ENCODE assay signal across 12 mouse cellular contexts in the genomic region with DNA sequence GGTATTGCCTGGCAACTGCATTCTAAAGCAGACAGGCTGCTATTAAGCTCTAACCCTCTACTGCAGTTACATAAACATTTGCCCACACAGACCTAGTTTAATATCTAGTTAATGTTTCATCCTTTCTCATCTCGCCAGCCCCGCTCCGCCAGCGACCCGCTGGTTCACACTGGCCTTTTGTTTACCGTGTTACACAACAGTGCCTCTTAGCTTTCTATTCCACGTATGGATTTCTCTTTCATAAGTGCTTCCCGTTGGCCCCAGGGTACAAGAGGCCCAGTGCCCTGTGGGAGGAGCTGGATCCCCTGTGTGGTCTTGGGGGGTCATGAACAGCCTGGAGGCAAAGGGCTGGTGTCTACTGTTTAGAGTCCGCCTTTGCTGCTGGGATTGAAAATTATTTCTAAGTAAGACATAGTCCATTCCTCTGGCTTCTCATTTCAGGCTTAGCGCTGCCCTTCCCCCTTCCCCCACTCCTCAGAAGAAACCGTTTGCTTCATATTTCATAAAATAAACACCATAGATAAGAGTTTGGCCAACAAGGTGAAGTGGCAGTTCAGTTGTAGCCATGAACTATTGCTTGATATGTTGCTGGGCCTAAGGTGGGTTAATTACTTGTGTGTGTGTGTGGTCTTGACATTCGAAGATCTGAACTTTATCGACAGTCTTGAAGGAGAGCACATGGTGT. TPM values are rescaled to one million over a fixed set of nuclear protein-coding genes. Genes with fewer than 3 reads are reported as not detected.
DNase-seq lines count a peak whose midpoint lies in the region; ATAC-seq lines count a peak whose summit lies in the region.
"Had no signal": no experiment of that assay in that cellular context is flagged by ENCODE, and none has a peak within 500 bp of the region (broad histone marks: within the 10 kb centered on the region; RNA-seq: fewer than 3 reads in every experiment).

No protein-coding gene starts in this region.

- ATAC-seq in liver, embryonic 11.5 days (replicated peaks; ENCODE audit: low FRiP score): peak; percentile 48

- WGBS in liver, embryonic 11.5 days: 77% methylated on average over 13 of the region's 13 CpGs

- H3K4me1 ChIP-seq in liver, embryonic 11.5 days (replicated peaks; ENCODE audit: control insufficient read depth, insufficient read depth, low read length): peaks cover 23% of the 10 kb centered on the region

- no peak overlapping the region for H3K9ac ChIP-seq in liver, embryonic 11.5 days (ENCODE audit: low read depth, low read length)
- H3K9ac ChIP-seq: limb, embryonic 12.5 days had no signal

- no peak overlapping the region for H3K4me3 ChIP-seq in liver, embryonic 11.5 days (ENCODE audit: low read depth, low read length)
- H3K4me3 ChIP-seq: gastrocnemius, adult 2 months; limb, embryonic 12.5 days had no signal

- peak overlapping the region; percentile 21; the same call in 1 of the 2 replicates for H3K4me2 ChIP-seq in liver, embryonic 11.5 days
- H3K4me2 ChIP-seq: limb, embryonic 12.5 days had no signal

- DNase-seq in embryo, embryonic 10.5 days (ENCODE audit: low spot score): peak; percentile 10
- DNase-seq in embryo, embryonic 11 days: no peak
- peak; percentile 93 for DNase-seq in kidney, adult 11 months
- DNase-seq in liver, embryonic 11.5 days (ENCODE audit: low spot score): no peak
- peak; percentile 56 to 84 for DNase-seq in lung, postnatal 4 days
- no peak for DNase-seq in thymus, postnatal 36 days
- DNase-seq in layer of hippocampus, postnatal 25 days (ENCODE audit: extremely low spot score in 1 of 2, low spot score in 1 of 2): no peak
- DNase-seq in cerebellum, postnatal 36 days: no peak
- DNase-seq: gastrocnemius, adult 2 months had no signal

- H3K27ac ChIP-seq in liver, embryonic 11.5 days (ENCODE audit: low read depth, low read length): peak overlapping the region; percentile 62
- H3K27ac ChIP-seq: limb, embryonic 12.5 days had no signal

- peaks cover 4% of the 10 kb centered on the region; the same call in 1 of the 2 replicates for H3K36me3 ChIP-seq in liver, embryonic 11.5 days (ENCODE audit: control insufficient read depth, insufficient read depth, low read length)

- no peaks in the 10 kb centered on the region for H3K9me3 ChIP-seq in liver, embryonic 11.5 days (ENCODE audit: control insufficient read depth, low read length)
- H3K9me3 ChIP-seq: limb, embryonic 12.5 days had no signal

- no peaks in the 10 kb centered on the region for H3K27me3 ChIP-seq in liver, embryonic 11.5 days (replicated peaks; ENCODE audit: control insufficient read depth, insufficient read depth, low read length)
- H3K27me3 ChIP-seq: limb, embryonic 12.5 days had no signal

RNA-seq across cellular contexts. Expression of a gene that starts 49.6 kb away (rescaled TPM):
- not detected in 2 replicates for polyA plus RNA-seq in liver, embryonic 11.5 days (2014; fragmentation: Nextera tagmentation; extraction: Ambion mirVana)
- total RNA-seq in layer of hippocampus, postnatal 25 days (2021): not detected
- total RNA-seq: gastrocnemius, adult 2 months; hematopoietic stem cell, adult 5-6 weeks had no signal
- polyA plus RNA-seq: limb, embryonic 12.5 days; small intestine, adult 2 months had no signal

Comparison
In these comparisons a context has a peak if more than half of its experiments do, and no peak if none do; other contexts are left out.
1. DNase-seq: peak in embryo, embryonic 10.5 days (single experiment), kidney, adult 11 months (single experiment) and lung, postnatal 4 days (2 of 2); none in embryo, embryonic 11 days (single experiment), liver, embryonic 11.5 days (single experiment), thymus, postnatal 36 days (0 of 2), layer of hippocampus, postnatal 25 days (0 of 2) and cerebellum, postnatal 36 days (0 of 2).